Mouse (Mus musculus) liver, embryonic 11.5 days (tissue): Measurements from ENCODE around the gene Tmem198. TPM values are rescaled to one million over a fixed set of nuclear protein-coding genes. Genes with fewer than 3 reads are reported as not detected.
A peak's percentile ranks its signal among the peaks of the same experiment; 100 is the strongest.

Experiments
- ATAC-seq: fragments of 200-750 bp; cut with Nextera tagmentation; replicated peaks from 2 replicates; pipeline ENCODE4 v1.8.0; 2017; ENCODE audit warnings: moderate number of reproducible peaks, mild to moderate bottlenecking, moderate TSS enrichment, moderate library complexity; ENCODE audit not compliant: low FRiP score
- DNase-seq: peaks from one replicate; pipeline ENCODE4 v3.0.0-alpha.2; 2017; ENCODE audit warnings: low spot score
- H3K27ac ChIP-seq: fragments of 300-500 bp; sonication (generic); 2 replicates; pipeline ENCODE4 v1.5.1; 2014; ENCODE audit warnings: mild to moderate bottlenecking, low read depth, low read length, control low read depth
- H3K27me3 ChIP-seq: fragments of 300-500 bp; sonication (generic); replicated peaks from 2 replicates; pipeline ENCODE4 v1.6.1; 2014; ENCODE audit warnings: low read length, mixed read lengths; ENCODE audit not compliant: control insufficient read depth, insufficient read depth
- H3K36me3 ChIP-seq: fragments of 300-500 bp; sonication (generic); 2 replicates; pipeline ENCODE4 v1.6.1; 2014; ENCODE audit warnings: mild to moderate bottlenecking, low read length, moderate library complexity, mixed read lengths; ENCODE audit not compliant: control insufficient read depth, insufficient read depth
- H3K4me1 ChIP-seq: fragments of 300-500 bp; sonication (generic); replicated peaks from 2 replicates; pipeline ENCODE4 v1.6.1; 2014; ENCODE audit warnings: low read length, mixed read lengths; ENCODE audit not compliant: control insufficient read depth, insufficient read depth
- H3K4me2 ChIP-seq: fragments of 300-500 bp; sonication (generic); 2 replicates; pipeline ENCODE4 v1.6.1; 2014; ENCODE audit warnings: mild to moderate bottlenecking, control low read depth, moderate library complexity
- H3K4me3 ChIP-seq: fragments of 300-500 bp; sonication (generic); 2 replicates; pipeline ENCODE4 v1.5.1; 2014; ENCODE audit warnings: low read depth, low read length, control low read depth
- H3K9ac ChIP-seq: fragments of 300-500 bp; sonication (generic); 2 replicates; pipeline ENCODE4 v1.6.1; 2014; ENCODE audit warnings: low read depth, low read length, control low read depth
- H3K9me3 ChIP-seq: fragments of 300-500 bp; sonication (generic); 2 replicates; pipeline ENCODE4 v1.6.1; 2016; ENCODE audit warnings: low read length, inconsistent platforms, mixed read lengths; ENCODE audit not compliant: control insufficient read depth
- whole genome bisulfite sequencing: fragments of 180-500 bp; shearing (Covaris S2); extraction: QIAGEN DNeasy Blood & Tissue Kit; methylation state at CpG from one replicate; pipeline ENCODE4 v1.1.7; 2014; 5-methylcytosine and 5-hydroxymethylcytosine counted together
- polyA plus RNA-seq: library from polyadenylated mRNA; unstranded; fragments of >200 nt; fragmentation: Nextera tagmentation; extraction: Ambion mirVana; gene quantifications from 2 replicates; pipeline ENCODE4 v1.2.1, GENCODE M21; 2014

Gene Tmem198
- 0.15 and 0.26 TPM in 2 replicates for polyA plus RNA-seq

DNA sequence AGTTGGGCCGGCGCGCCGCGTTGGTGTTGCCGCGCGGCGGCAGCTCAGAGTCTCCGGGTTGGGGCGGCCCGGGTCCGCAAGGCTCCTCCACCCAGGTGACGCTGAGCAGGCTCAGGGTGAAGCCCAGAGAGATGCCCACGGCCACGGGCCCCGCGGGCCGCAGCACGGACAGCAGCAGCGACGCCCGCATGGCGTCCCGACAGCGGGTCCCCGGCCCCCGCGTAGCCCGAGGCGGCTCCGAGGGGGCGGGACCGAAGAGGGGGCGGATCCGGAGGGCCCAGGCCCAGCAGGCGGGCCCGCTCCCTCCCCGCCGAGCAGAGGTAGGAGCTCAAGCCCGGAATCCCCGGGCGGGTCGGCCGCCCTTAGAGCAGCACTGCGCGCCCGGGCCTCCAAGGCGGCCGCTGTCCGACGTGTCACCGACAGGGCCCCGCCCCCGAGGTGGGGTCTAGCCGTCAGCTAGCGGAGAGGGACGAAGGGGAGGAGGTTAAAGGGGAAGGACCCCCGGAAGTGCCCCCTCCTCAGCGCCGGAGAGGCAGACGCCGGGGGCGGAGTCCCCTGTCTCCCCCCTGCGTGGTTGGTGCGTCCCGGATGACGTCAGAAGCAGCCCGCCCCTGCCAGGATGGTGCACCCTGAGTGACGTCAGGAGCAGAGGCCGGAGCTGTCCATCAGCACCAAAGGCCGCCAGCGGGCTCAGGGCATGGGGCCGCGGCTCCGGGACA is at the start of gene Tmem198, which contains the start of gene Chpf:
TSS of gene Tmem198 (plus strand) at position 617 of the 719 bp plus-strand sequence.
TSS of gene Chpf (minus strand) at position 392 of the 719 bp plus-strand sequence.
- WGBS, result under 1% methylated on average over 74 of the region's 76 CpGs
- H3K36me3 ChIP-seq, result peaks cover 12% of the 10 kb centered on the region

DNA sequence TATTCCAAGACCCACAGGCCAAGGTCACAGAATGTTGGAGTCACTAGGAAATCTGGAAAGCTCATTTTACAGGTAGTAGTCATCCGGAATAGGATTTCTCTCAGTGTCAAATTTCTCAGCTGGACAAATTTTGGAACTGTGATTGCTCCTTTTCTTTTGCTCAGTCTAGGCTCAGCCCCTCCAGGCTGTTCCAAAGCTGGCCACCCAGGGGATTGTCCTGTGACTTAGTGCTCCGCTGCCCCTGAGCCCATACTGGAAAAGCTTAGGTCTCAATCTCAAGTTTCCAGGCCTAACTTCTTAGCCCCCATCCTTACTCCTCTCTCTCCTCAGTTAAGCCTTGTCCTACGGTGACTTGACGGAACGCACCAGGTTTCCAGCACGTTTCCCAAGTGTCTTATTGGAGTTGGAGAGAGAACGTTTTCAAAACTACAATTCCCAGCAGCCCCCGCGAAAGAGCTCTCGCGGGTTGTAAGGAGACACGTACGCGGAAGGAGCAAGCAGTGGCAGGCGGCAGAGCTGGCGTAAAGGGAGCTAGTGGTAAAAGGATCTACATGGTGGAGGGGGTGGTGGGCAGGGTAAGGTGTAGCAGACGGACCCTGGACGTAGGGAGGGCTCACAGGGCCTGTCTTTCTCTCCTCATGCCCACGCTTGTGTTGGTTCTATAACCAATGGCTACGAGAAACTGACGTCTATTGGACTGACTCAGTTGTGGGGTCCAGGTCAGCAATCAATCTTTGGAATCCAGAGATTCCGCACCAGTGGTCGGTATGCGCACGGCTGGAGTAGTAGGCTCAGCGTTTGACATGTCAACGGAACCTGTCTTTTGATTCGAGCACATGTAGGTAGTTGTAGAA is 43.6 kb upstream of the Tmem198 start, which contains the start of gene Gmppa:
TSS of gene Gmppa (plus strand) at position 456 of the 854 bp plus-strand sequence.
- Histone ChIP-seq H3K4me2 (peak within 1 kb of the TSS; percentile 83), H3K4me3 (peak within 1 kb of the TSS; percentile 70), H3K27ac (0 out of 2 replicates have a peak within 1 kb of the TSS, but pooled peaks have one; percentile 17), H3K4me1 (peaks cover 15% of the 10 kb centered on the region), H3K36me3 (no peaks in the 10 kb centered on the region), H3K9ac (peak within 1 kb of the TSS; percentile 78), H3K9me3 (no peaks in the 10 kb centered on the region), H3K27me3 (peaks cover 4% of the 10 kb centered on the region; the same call in 1 of the 2 replicates)
- ATAC-seq (peak; percentile 77), DNase-seq (peak; percentile 81)
- 7% methylated on average over 28 of the region's 28 CpGs for WGBS

More for the DNA sequence above, at the start of gene Tmem198, which contains the start of gene Chpf:
- peak within 1 kb of the TSS; percentile 78 for H3K4me3 ChIP-seq
- H3K9ac ChIP-seq, result peak within 1 kb of the TSS; percentile 74
- peaks cover 68% of the 10 kb centered on the region for H3K27me3 ChIP-seq
- peak; percentile 98 for DNase-seq
- no peaks in the 10 kb centered on the region for H3K9me3 ChIP-seq
- H3K4me2 ChIP-seq, result peak within 1 kb of the TSS; percentile 95
- H3K27ac ChIP-seq, result peak within 1 kb of the TSS; percentile 53; the same call in 1 of the 2 replicates
- peaks cover 14% of the 10 kb centered on the region for H3K4me1 ChIP-seq
- ATAC-seq, result peak; percentile 91

GRCm38 (mm10) chr1:75438782-75439181 is 40.5 kb upstream of the Tmem198 start:
- no peak overlapping the region for H3K4me3 ChIP-seq
- ATAC-seq (no peak), DNase-seq (no peak)
- no peak overlapping the region for H3K4me2 ChIP-seq
- H3K9ac ChIP-seq, result no peak overlapping the region
- H3K9me3 ChIP-seq, result no peaks in the 10 kb centered on the region
- H3K27me3 ChIP-seq, result no peaks in the 10 kb centered on the region
- H3K27ac ChIP-seq, result no peak overlapping the region
- H3K4me1 ChIP-seq, result peaks cover 21% of the 10 kb centered on the region
- 82% methylated on average over 8 of the region's 9 CpGs for WGBS
- peaks cover 2% of the 10 kb centered on the region; the same call in 1 of the 2 replicates for H3K36me3 ChIP-seq

DNA sequence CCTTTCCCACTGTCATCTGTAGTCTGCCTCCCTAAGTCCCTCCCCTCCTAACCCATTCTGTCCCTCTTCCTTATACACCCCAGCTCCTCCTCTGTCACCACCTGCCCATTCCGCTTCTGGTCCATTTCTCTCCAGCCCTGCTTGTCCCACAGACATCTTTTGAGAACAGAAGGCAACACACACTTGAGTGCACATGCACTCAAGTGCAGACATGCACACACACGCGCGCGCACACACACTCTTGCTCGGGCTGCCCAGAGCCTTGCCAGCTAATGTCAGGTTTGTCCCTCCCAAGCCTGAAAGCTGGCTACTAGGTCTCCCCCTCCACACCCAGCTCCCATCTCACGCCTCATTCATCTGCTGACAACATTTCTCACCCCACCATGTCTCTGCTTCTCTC is 38.7 kb upstream of the Tmem198 start:
- whole genome bisulfite sequencing, result 94% methylated on average over 7 of the region's 7 CpGs
- Histone ChIP-seq H3K4me2 (no peak overlapping the region), H3K4me1 (peaks cover 39% of the 10 kb centered on the region), H3K27me3 (0 out of 2 replicates have a peak, but pooled peaks cover 3% of the 10 kb centered on the region), H3K4me3 (no peak overlapping the region), H3K9me3 (no peaks in the 10 kb centered on the region), H3K9ac (no peak overlapping the region), H3K27ac (no peak overlapping the region), H3K36me3 (peaks cover 2% of the 10 kb centered on the region; the same call in 1 of the 2 replicates)
- ATAC-seq (no peak), DNase-seq (no peak)

DNA sequence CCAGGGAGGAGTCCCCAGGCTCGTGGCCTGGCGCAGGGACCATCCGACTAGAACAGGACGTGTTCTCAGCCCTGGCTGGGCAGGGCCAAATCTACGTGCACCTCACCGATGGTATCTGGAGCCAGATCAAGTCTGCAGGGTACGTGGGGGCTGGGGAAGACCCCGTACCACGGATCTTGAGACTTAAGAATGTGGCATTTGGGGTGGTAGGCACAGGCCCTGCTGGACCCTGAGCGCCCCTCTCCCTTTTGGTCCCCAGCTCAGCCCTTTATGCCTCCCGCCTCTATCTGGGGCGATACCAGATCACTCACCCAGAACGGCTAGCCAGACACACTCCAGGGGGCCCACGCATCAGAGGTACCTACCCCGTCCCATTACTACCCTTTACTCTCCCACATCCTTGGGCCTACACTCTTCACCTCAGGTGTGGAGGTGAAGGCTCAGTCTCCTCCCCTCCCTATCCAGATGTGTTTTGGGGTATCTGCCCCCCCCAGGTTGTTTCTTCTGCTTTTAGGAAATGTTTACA is 37.8 kb upstream of the Tmem198 start:
- peaks cover 2% of the 10 kb centered on the region; the same call in 1 of the 2 replicates for H3K36me3 ChIP-seq
- H3K9me3 ChIP-seq, result no peaks in the 10 kb centered on the region
- DNase-seq (no peak), ATAC-seq (no peak)
- no peak overlapping the region for H3K4me3 ChIP-seq
- H3K27me3 ChIP-seq, result 0 out of 2 replicates have a peak, but pooled peaks cover 4% of the 10 kb centered on the region
- peaks cover 43% of the 10 kb centered on the region for H3K4me1 ChIP-seq
- no peak overlapping the region for H3K27ac ChIP-seq
- H3K9ac ChIP-seq, result no peak overlapping the region
- no peak overlapping the region for H3K4me2 ChIP-seq
- 84% methylated on average over 15 of the region's 15 CpGs for WGBS

DNA sequence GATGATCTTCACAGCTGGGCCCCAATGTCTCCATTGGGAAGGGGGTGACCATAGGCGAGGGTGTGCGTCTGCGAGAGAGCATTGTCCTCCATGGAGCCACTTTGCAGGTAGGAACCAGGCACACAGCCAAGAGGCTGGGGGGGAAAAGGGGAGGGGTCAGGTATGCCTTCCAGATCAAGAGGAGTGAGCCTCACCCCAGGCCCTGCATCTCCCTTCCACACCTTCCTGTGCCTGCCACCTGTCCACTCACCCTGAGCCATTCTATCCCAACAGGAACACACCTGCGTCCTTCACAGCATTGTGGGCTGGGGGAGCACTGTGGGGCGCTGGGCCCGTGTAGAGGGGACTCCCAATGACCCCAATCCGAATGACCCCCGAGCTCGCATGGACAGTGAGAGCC is 37.2 kb upstream of the Tmem198 start:
- 84% methylated on average over 9 of the region's 9 CpGs for WGBS
- Histone ChIP-seq H3K9ac (no peak overlapping the region; the same call in 1 of the 2 replicates), H3K4me2 (no peak overlapping the region), H3K4me3 (no peak overlapping the region), H3K27ac (no peak overlapping the region), H3K4me1 (peaks cover 43% of the 10 kb centered on the region), H3K9me3 (no peaks in the 10 kb centered on the region), H3K36me3 (peaks cover 2% of the 10 kb centered on the region; the same call in 1 of the 2 replicates), H3K27me3 (peaks cover 9% of the 10 kb centered on the region; the same call in 1 of the 2 replicates)
- no peak for DNase-seq
- no peak for ATAC-seq

DNA sequence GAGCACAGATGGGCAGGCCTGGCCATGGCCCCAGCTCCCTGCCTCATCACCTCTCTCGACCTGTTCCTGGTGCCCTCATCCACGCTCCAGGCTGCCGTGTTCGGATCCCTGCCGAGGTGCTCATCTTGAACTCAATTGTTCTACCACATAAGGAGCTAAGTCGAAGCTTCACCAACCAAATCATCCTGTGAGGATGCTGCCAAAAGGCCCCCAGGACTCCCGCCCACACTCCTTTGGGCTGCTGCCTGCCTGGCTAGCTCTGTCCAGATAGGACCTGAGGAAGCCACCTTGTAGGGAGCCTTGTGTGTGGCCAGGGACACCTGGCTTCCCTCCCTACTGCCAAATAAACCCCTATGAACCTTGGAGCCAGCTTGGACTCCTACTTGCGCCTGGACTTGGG is 36.5 kb upstream of the Tmem198 start:
- Histone ChIP-seq H3K27me3 (peaks cover 15% of the 10 kb centered on the region), H3K4me2 (no peak overlapping the region), H3K4me1 (peaks cover 44% of the 10 kb centered on the region), H3K9me3 (no peaks in the 10 kb centered on the region), H3K9ac (no peak overlapping the region), H3K4me3 (no peak overlapping the region), H3K36me3 (peaks cover 2% of the 10 kb centered on the region; the same call in 1 of the 2 replicates), H3K27ac (no peak overlapping the region)
- WGBS, result 70% methylated on average over 8 of the region's 8 CpGs
- no peak for ATAC-seq
- no peak for DNase-seq
